In the genomic region with DNA sequence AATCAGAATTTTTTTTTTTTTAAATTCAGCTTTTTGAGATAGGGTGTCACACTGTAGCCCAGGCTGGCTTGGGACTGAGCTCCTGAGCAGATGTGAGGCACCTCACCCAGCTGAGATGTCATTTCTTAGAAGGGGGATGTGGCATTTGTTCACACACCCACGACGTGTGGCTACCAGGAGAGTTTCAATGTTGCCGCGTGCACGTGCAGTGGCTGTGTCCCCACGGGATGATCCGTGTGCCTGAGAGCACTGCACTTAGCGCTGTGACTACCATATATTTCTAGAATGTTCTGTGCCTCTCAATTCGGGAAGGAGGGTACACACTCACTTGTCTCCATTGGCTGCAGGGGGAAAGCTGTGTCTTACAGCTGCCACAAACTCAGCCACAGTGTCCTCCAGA, we compare ENCODE assay signal across 18 mouse cellular contexts. TPM values are rescaled to one million over a fixed set of nuclear protein-coding genes. Genes with fewer than 3 reads are reported as not detected.
"Had no signal": no experiment of that assay in that cellular context is flagged by ENCODE, and none has a peak within 500 bp of the region (broad histone marks: within the 10 kb centered on the region; RNA-seq: fewer than 3 reads in every experiment).

No protein-coding gene starts in this region.

- ATAC-seq: intestine, embryonic 15.5 days; midbrain, embryonic 16.5 days had no signal

- H3K9ac ChIP-seq: intestine, embryonic 15.5 days; limb, embryonic 13.5 days; liver, embryonic 13.5 days; midbrain, embryonic 12.5 days; neural tube, embryonic 13.5 days had no signal

- H3K4me3 ChIP-seq: intestine, embryonic 15.5 days; layer of hippocampus, adult 2 months; limb, embryonic 13.5 days; liver, embryonic 13.5 days; midbrain, embryonic 12.5 days; neural tube, embryonic 13.5 days had no signal

- H3K27ac ChIP-seq: intestine, embryonic 15.5 days; layer of hippocampus, adult 2 months; limb, embryonic 13.5 days; liver, embryonic 13.5 days; midbrain, embryonic 12.5 days; neural tube, embryonic 13.5 days had no signal

- DNase-seq: kidney, adult 18-20 months; kidney, postnatal 10 days; kidney, postnatal 4 days; left cerebral cortex, postnatal 4 days; liver, embryonic 13.5 days; right cerebral cortex, postnatal 25 days; thymus, adult 18-20 months; thymus, postnatal 36 days had no signal

- H3K27me3 ChIP-seq: intestine, embryonic 15.5 days; limb, embryonic 13.5 days; neural tube, embryonic 13.5 days had no signal

- H3K9me3 ChIP-seq: intestine, embryonic 15.5 days; limb, embryonic 13.5 days; midbrain, embryonic 12.5 days; neural tube, embryonic 13.5 days had no signal

- H3K4me2 ChIP-seq: intestine, embryonic 15.5 days; limb, embryonic 13.5 days; liver, embryonic 13.5 days; midbrain, embryonic 12.5 days; neural tube, embryonic 13.5 days had no signal

RNA-seq across cellular contexts. Expression of a gene that starts 14.3 kb away (rescaled TPM):
- total RNA-seq: layer of hippocampus, adult 2 months; layer of hippocampus, postnatal 10 days; megakaryocyte progenitor cell, adult 5-6 weeks had no signal
- polyA plus RNA-seq: intestine, embryonic 15.5 days; kidney, embryonic 14.5 days; limb, embryonic 13.5 days; liver, embryonic 13.5 days; lung, embryonic 16.5 days; midbrain, embryonic 12.5 days; midbrain, embryonic 16.5 days; neural tube, embryonic 13.5 days had no signal

RNA-seq across cellular contexts. Expression of a gene that starts 24.4 kb away (rescaled TPM):
- total RNA-seq: layer of hippocampus, adult 2 months; layer of hippocampus, postnatal 10 days; left cerebral cortex, postnatal 4 days had no signal
- polyA plus RNA-seq: midbrain, embryonic 12.5 days; midbrain, embryonic 16.5 days had no signal
